Mouse (Mus musculus) adipocyte (in vitro differentiated cells): Measurements from ENCODE around the gene Sec22c.

Experiments used
- DNase-seq: peaks from one replicate; pipeline ENCODE4 v3.0.0-alpha.2; 2016; ENCODE audit warnings: low spot score

Gene Sec22c

GRCm38 (mm10) chr9:121704646-121705625 lies at the start of gene Sec22c:
Gene Sec22c, minus strand, starts transcription at chr9:121705490.
- peak; percentile 94 for DNase-seq

- no peak for DNase-seq
These were observed 49.3 kb upstream of the Sec22c start for GRCm38 (mm10) chr9:121754624-121755023.

- DNase-seq: no peak
These were observed 47.5 kb upstream of the Sec22c start for GRCm38 (mm10) chr9:121752774-121753173.

- no peak for DNase-seq
These were observed 38.8 kb upstream of the Sec22c start for GRCm38 (mm10) chr9:121744051-121744450.

- DNase-seq: no peak
These were observed 35.9 kb upstream of the Sec22c start for GRCm38 (mm10) chr9:121741168-121741567.

GRCm38 (mm10) chr9:121740490-121740889 lies 35.2 kb upstream of the Sec22c start:
- no peak for DNase-seq

GRCm38 (mm10) chr9:121719347-121720331 lies 14.3 kb upstream of the Sec22c start:
- DNase-seq: peak; percentile 56

GRCm38 (mm10) chr9:121718792-121719318 lies 13.6 kb upstream of the Sec22c start, which contains the start of gene Nktr:
Gene Nktr, plus strand, starts transcription at chr9:121719169.
- DNase-seq: peak; percentile 98

- DNase-seq: peak; percentile 24
These were observed 12.9 kb upstream of the Sec22c start for GRCm38 (mm10) chr9:121718070-121718705.

- DNase-seq: no peak
These were observed 11.8 kb upstream of the Sec22c start for GRCm38 (mm10) chr9:121717048-121717447.

- peak; percentile 56 for DNase-seq
These were observed 5.3 kb upstream of the Sec22c start for GRCm38 (mm10) chr9:121710584-121710975.

GRCm38 (mm10) chr9:121709898-121710583 lies 4.8 kb upstream of the Sec22c start, which contains the start of gene Ss18l2:
Gene Ss18l2, plus strand, starts transcription at chr9:121710329.
- peak; percentile 99 for DNase-seq

GRCm38 (mm10) chr9:121708506-121709486 lies 3.5 kb upstream of the Sec22c start:
- no peak for DNase-seq

- DNase-seq: no peak
These were observed 2.5 kb upstream of the Sec22c start for GRCm38 (mm10) chr9:121707801-121708200.

- DNase-seq: no peak
These were observed 862 bp upstream of the Sec22c start for GRCm38 (mm10) chr9:121706029-121706675.

GRCm38 (mm10) chr9:121704261-121704645 lies 1.0 kb downstream of the Sec22c start:
- no peak for DNase-seq

GRCm38 (mm10) chr9:121697150-121698049 lies 7.9 kb downstream of the Sec22c start:
- DNase-seq: peak; percentile 65

GRCm38 (mm10) chr9:121696626-121697025 lies 8.7 kb downstream of the Sec22c start:
- DNase-seq: no peak
